Mouse (Mus musculus) limb, embryonic 13.5 days (tissue): ENCODE measurements around the gene Dync1i2. TPM values are rescaled to one million over a fixed set of nuclear protein-coding genes. Genes with fewer than 3 reads are reported as not detected.

Source experiments
- ATAC-seq: fragments of 200-750 bp; cut with Nextera tagmentation; 2 replicates; pipeline ENCODE4 v1.8.0; 2017; ENCODE audit warnings: low read depth, moderate number of reproducible peaks, moderate TSS enrichment; ENCODE audit not compliant: low FRiP score
- H3K27ac ChIP-seq: fragments of 300-500 bp; sonication (generic); 2 replicates; pipeline ENCODE4 v1.5.1; 2015; ENCODE audit warnings: inconsistent platforms, mild to moderate bottlenecking, moderate library complexity
- H3K27me3 ChIP-seq: fragments of 300-500 bp; sonication (generic); 2 replicates; pipeline ENCODE4 v1.6.1; 2015; ENCODE audit warnings: mild to moderate bottlenecking, inconsistent platforms
- H3K36me3 ChIP-seq: fragments of 300-500 bp; sonication (generic); 2 replicates; pipeline ENCODE4 v1.6.1; 2015; ENCODE audit warnings: inconsistent platforms, mild to moderate bottlenecking, moderate library complexity
- H3K4me1 ChIP-seq: fragments of 300-500 bp; sonication (generic); 2 replicates; pipeline ENCODE4 v1.6.1; 2015; ENCODE audit warnings: inconsistent platforms
- H3K4me2 ChIP-seq: fragments of 300-500 bp; sonication (generic); replicated peaks from 2 replicates; pipeline ENCODE4 v1.6.1; 2015; ENCODE audit warnings: inconsistent platforms, mild to moderate bottlenecking, moderate library complexity
- H3K4me3 ChIP-seq: fragments of 300-500 bp; sonication (generic); 2 replicates; pipeline ENCODE4 v1.5.1; 2015; ENCODE audit warnings: moderate library complexity, mild to moderate bottlenecking, inconsistent platforms
- H3K9ac ChIP-seq: fragments of 300-500 bp; sonication (generic); 2 replicates; pipeline ENCODE4 v1.6.1; 2015; ENCODE audit warnings: mild to moderate bottlenecking, inconsistent platforms
- H3K9me3 ChIP-seq: fragments of 300-500 bp; sonication (generic); 2 replicates; pipeline ENCODE4 v1.6.1; 2016; ENCODE audit warnings: inconsistent platforms
- WGBS: fragments of 180-500 bp; shearing (Covaris S2); methylation state at CpG from one replicate; pipeline ENCODE4 v1.1.7; 2015; 5-methylcytosine and 5-hydroxymethylcytosine counted together
- polyA plus RNA-seq: library from polyadenylated mRNA; unstranded; fragments of >200 nt; fragmentation: Nextera tagmentation; extraction: Ambion mirVana; gene quantifications from 2 replicates; pipeline ENCODE4 v1.2.1, GENCODE M21; 2015

Dync1i2 gene
- polyA plus RNA-seq, 1 experiment from 2014 or later, result 104 TPM

GRCm38 (mm10) chr2:71312067-71312466, 100.6 kb downstream of the Dync1i2 start:
- H3K27ac ChIP-seq, result no peak overlapping the region
- H3K36me3 ChIP-seq, result peaks cover 45% of the 10 kb centered on the region
- H3K9ac ChIP-seq, result no peak overlapping the region
- peaks cover 10% of the 10 kb centered on the region for H3K4me1 ChIP-seq
- H3K27me3 ChIP-seq, result no peaks in the 10 kb centered on the region
- H3K9me3 ChIP-seq, result no peaks in the 10 kb centered on the region
- 76% methylated on average over 10 of the region's 10 CpGs for WGBS
- ATAC-seq, result no peak
- H3K4me3 ChIP-seq, result no peak overlapping the region
- no peak overlapping the region for H3K4me2 ChIP-seq

Other genes starting within 250 kb of the Dync1i2 start
- gene Dcaf17, start 156.4 kb upstream of the Dync1i2 start, polyA plus RNA-seq, result 26.7 and 30.5 TPM in 2 replicates
- 14.1 and 14.3 TPM in 2 replicates for gene Mettl8, start 156.1 kb upstream of the Dync1i2 start, polyA plus RNA-seq
- 8.1 and 8.2 TPM in 2 replicates for gene Cybrd1, start 93.8 kb upstream of the Dync1i2 start, polyA plus RNA-seq
- 33.3 and 36.8 TPM in 2 replicates for gene Slc25a12, start 156.0 kb downstream of the Dync1i2 start, polyA plus RNA-seq
- 120 and 122 TPM in 2 replicates for gene Hat1, start 177.3 kb downstream of the Dync1i2 start, polyA plus RNA-seq
- 43.9 and 48.3 TPM in 2 replicates for gene Metap1d, start 241.6 kb downstream of the Dync1i2 start, polyA plus RNA-seq